Mouse (Mus musculus): ENCODE results near the gene Olfr749. TPM values are rescaled to one million over a fixed set of nuclear protein-coding genes. Genes with fewer than 3 reads are reported as not detected.

Olfr749 gene
- polyA plus RNA-seq, 1 experiment from 2014 or later, result not detected

- H3K4me1 ChIP-seq (replicated peaks; ENCODE audit: control insufficient read depth, insufficient read depth), result no peaks in the 10 kb centered on the region
- no peak within 1 kb of the TSS for H3K27ac ChIP-seq (replicated peaks)
- no peak within 1 kb of the TSS for H3K9ac ChIP-seq (ENCODE audit: low read length)
- H3K9me3 ChIP-seq (ENCODE audit: control insufficient read depth, low read length), result no peaks in the 10 kb centered on the region
- ATAC-seq (ENCODE audit: low FRiP score, low TSS enrichment) (no peak), DNase-seq (ENCODE audit: low spot score) (no peak)
- WGBS, result 63% methylated on average over 1 of the region's 1 CpGs
- TF ChIP-seq EP300 (optimal IDR thresholded peaks at IDR 0.05), result no peak
- no peak for TF ChIP-seq CTCF (IDR thresholded peaks at IDR 0.05; ENCODE audit: low read depth)
- H3K4me2 ChIP-seq (replicated peaks; ENCODE audit: low read depth), result no peak within 1 kb of the TSS
- H3K27me3 ChIP-seq (ENCODE audit: control insufficient read depth, insufficient read depth, low read length), result no peaks in the 10 kb centered on the region
- no peak within 1 kb of the TSS for H3K4me3 ChIP-seq (ENCODE audit: low read depth, low read length)
- no peaks in the 10 kb centered on the region for H3K36me3 ChIP-seq (ENCODE audit: control insufficient read depth, insufficient read depth, low read length)
Measured at GRCm38 (mm10) chr14:50707073-50707472, 37.8 kb downstream of the Olfr749 start, which contains the start of gene Olfr748. Gene Olfr748 (plus strand): TSS chr14:50707373.

GRCm38 (mm10) chr14:50693106-50693505, 51.8 kb downstream of the Olfr749 start, which contains the start of gene Olfr747:
Gene Olfr747 (minus strand): TSS chr14:50693206.
- no peaks in the 10 kb centered on the region for H3K4me1 ChIP-seq (replicated peaks; ENCODE audit: control insufficient read depth, insufficient read depth)
- H3K9me3 ChIP-seq (ENCODE audit: control insufficient read depth, low read length), result no peaks in the 10 kb centered on the region
- H3K4me2 ChIP-seq (replicated peaks; ENCODE audit: low read depth), result no peak within 1 kb of the TSS
- H3K36me3 ChIP-seq (ENCODE audit: control insufficient read depth, insufficient read depth, low read length), result no peaks in the 10 kb centered on the region
- H3K27ac ChIP-seq (replicated peaks), result no peak within 1 kb of the TSS
- WGBS, result 84% methylated on average over 3 of the region's 3 CpGs
- H3K27me3 ChIP-seq (ENCODE audit: control insufficient read depth, insufficient read depth, low read length), result no peaks in the 10 kb centered on the region
- no peak for ATAC-seq (ENCODE audit: low FRiP score, low TSS enrichment)
- no peak within 1 kb of the TSS for H3K4me3 ChIP-seq (ENCODE audit: low read depth, low read length)
- TF ChIP-seq EP300 (optimal IDR thresholded peaks at IDR 0.05), result no peak
- no peak for TF ChIP-seq CTCF (IDR thresholded peaks at IDR 0.05; ENCODE audit: low read depth)
- H3K9ac ChIP-seq (ENCODE audit: low read length), result no peak within 1 kb of the TSS
- no peak for DNase-seq (ENCODE audit: low spot score)

Other genes starting within 250 kb of the Olfr749 start
- not detected in 2 replicates for gene Olfr742, start 241.5 kb downstream of the Olfr749 start, polyA plus RNA-seq (2015; fragmentation: Nextera tagmentation; extraction: Ambion mirVana)
- gene Olfr743, start 223.3 kb downstream of the Olfr749 start, polyA plus RNA-seq (2015; fragmentation: Nextera tagmentation; extraction: Ambion mirVana), result not detected in 2 replicates
- not detected in 2 replicates for gene Olfr744, start 130.2 kb downstream of the Olfr749 start, polyA plus RNA-seq (2015; fragmentation: Nextera tagmentation; extraction: Ambion mirVana)
- gene Olfr745, start 105.7 kb downstream of the Olfr749 start, polyA plus RNA-seq (2015; fragmentation: Nextera tagmentation; extraction: Ambion mirVana), result 0.08 TPM in 1 of 2 replicates, not detected in the other
- gene Olfr746, start 98.0 kb downstream of the Olfr749 start, polyA plus RNA-seq (2015; fragmentation: Nextera tagmentation; extraction: Ambion mirVana), result not detected in 2 replicates
- gene Olfr747, start 51.9 kb downstream of the Olfr749 start, polyA plus RNA-seq (2015; fragmentation: Nextera tagmentation; extraction: Ambion mirVana), result not detected in 2 replicates
- gene Olfr748, start 37.7 kb downstream of the Olfr749 start, polyA plus RNA-seq (2015; fragmentation: Nextera tagmentation; extraction: Ambion mirVana), result not detected in 2 replicates
- 35.1 and 37.0 TPM in 2 replicates for gene Ttc5, start 40.4 kb upstream of the Olfr749 start, polyA plus RNA-seq (2015; fragmentation: Nextera tagmentation; extraction: Ambion mirVana)
- not detected in 2 replicates for gene Ccnb1ip1, start 62.6 kb upstream of the Olfr749 start, polyA plus RNA-seq (2015; fragmentation: Nextera tagmentation; extraction: Ambion mirVana)
- gene Parp2, start 62.7 kb upstream of the Olfr749 start, polyA plus RNA-seq (2015; fragmentation: Nextera tagmentation; extraction: Ambion mirVana), result 27.9 and 28.7 TPM in 2 replicates
- gene Tep1, start 125.5 kb upstream of the Olfr749 start, polyA plus RNA-seq (2015; fragmentation: Nextera tagmentation; extraction: Ambion mirVana), result 6.2 and 7.8 TPM in 2 replicates
- 0.31 and 0.33 TPM in 2 replicates for gene Klhl33, start 152.4 kb upstream of the Olfr749 start, polyA plus RNA-seq (2015; fragmentation: Nextera tagmentation; extraction: Ambion mirVana)
- 69.4 and 71.7 TPM in 2 replicates for gene Osgep, start 179.8 kb upstream of the Olfr749 start, polyA plus RNA-seq (2015; fragmentation: Nextera tagmentation; extraction: Ambion mirVana)
- 92.1 and 100.0 TPM in 2 replicates for gene Apex1, start 179.9 kb upstream of the Olfr749 start, polyA plus RNA-seq (2015; fragmentation: Nextera tagmentation; extraction: Ambion mirVana)
- 38.3 and 42.7 TPM in 2 replicates for gene Pip4p1, start 185.8 kb upstream of the Olfr749 start, polyA plus RNA-seq (2015; fragmentation: Nextera tagmentation; extraction: Ambion mirVana)
- 44.7 and 48.6 TPM in 2 replicates for gene Pnp, start 186.0 kb upstream of the Olfr749 start, polyA plus RNA-seq (2015; fragmentation: Nextera tagmentation; extraction: Ambion mirVana)
- not detected in 2 replicates for gene Gm49342, start 199.4 kb upstream of the Olfr749 start, polyA plus RNA-seq (2015; fragmentation: Nextera tagmentation; extraction: Ambion mirVana)
- 0.33 and 0.40 TPM in 2 replicates for gene Pnp2, start 210.9 kb upstream of the Olfr749 start, polyA plus RNA-seq (2015; fragmentation: Nextera tagmentation; extraction: Ambion mirVana)